ENCODE assay signal across 10 mouse cellular contexts in the genomic region with DNA sequence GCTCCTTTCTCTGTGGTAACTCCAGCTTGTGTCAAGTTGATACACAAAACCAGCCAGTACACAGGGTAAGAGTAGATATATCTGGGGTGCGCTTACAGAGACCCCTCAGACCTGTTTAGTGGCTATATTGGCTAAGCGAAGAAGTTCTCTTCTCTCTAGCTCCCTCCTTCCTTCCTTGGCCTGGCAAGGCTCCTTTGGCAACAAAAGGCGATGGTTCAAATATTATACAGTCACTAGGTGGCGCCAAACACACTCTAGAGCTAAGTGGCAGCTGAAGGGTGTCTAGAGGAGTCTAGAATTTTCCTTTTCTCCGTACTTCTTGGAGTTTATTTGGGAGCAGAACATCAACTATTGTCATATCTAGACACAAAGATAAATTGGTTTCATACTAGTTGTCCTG. TPM values are rescaled to one million over a fixed set of nuclear protein-coding genes. Genes with fewer than 3 reads are reported as not detected.
DNase-seq lines count a peak whose midpoint lies in the region; ATAC-seq lines count a peak whose summit lies in the region.
"Had no signal": no experiment of that assay in that cellular context is flagged by ENCODE, and none has a peak within 500 bp of the region (broad histone marks: within the 10 kb centered on the region; RNA-seq: fewer than 3 reads in every experiment).

No protein-coding gene starts in this region.

- peak; percentile 36 for DNase-seq in gastrocnemius, postnatal 10 days
- no peak for DNase-seq in gastrocnemius, adult 8-10 months (ENCODE audit: low spot score in 2 of 2)
- DNase-seq in thymus, postnatal 0 days (ENCODE audit: low spot score) = peak; percentile 53
- DNase-seq in thymus, adult 18-20 months = no peak
- peak; percentile 64 for DNase-seq in embryo, embryonic 9.5 days (ENCODE audit: extremely low spot score)
- DNase-seq in layer of hippocampus, adult 9-11 months = peak; percentile 25
- peak; percentile 33 for DNase-seq in retina, adult 2 months (ENCODE audit: low read depth, low spot score)

- ATAC-seq in erythroblast, adult 5-6 weeks (replicated peaks; ENCODE audit: low FRiP score, poor library complexity, severe bottlenecking) = no peak

RNA-seq across cellular contexts. Expression of gene Ces1a, which starts 37.7 kb away (rescaled TPM):
- not detected for total RNA-seq in gastrocnemius, postnatal 10 days (2021)
- total RNA-seq in gastrocnemius, adult 8-10 months (2022) = not detected
- 0.25 and 0.26 TPM in 2 replicates for polyA plus RNA-seq in thymus, postnatal 0 days (2015; fragmentation: Nextera tagmentation; extraction: Ambion mirVana)
- not detected in 2 replicates for total RNA-seq in erythroblast, adult 5-6 weeks (2015; ENCODE audit: low replicate concordance)
- total RNA-seq in erythroblast, adult 5-6 weeks (2017; ENCODE audit: low replicate concordance) = not detected in 2 replicates
- total RNA-seq: layer of hippocampus, postnatal 25 days had no signal

RNA-seq across cellular contexts. Expression of gene Slc6a2, which starts 50.4 kb away (rescaled TPM):
- under 1 TPM; 0.47 to 0.70 TPM for total RNA-seq in gastrocnemius, postnatal 10 days (2021)
- total RNA-seq in gastrocnemius, adult 8-10 months (2022) = under 1 TPM; 0.29 to 0.54 (median 0.30) TPM
- 0.06 and 0.27 TPM in 2 replicates for polyA plus RNA-seq in thymus, postnatal 0 days (2015; fragmentation: Nextera tagmentation; extraction: Ambion mirVana)
- not detected in 2 replicates for total RNA-seq in erythroblast, adult 5-6 weeks (2015; ENCODE audit: low replicate concordance)
- not detected in 2 replicates for total RNA-seq in erythroblast, adult 5-6 weeks (2017; ENCODE audit: low replicate concordance)
- polyA plus RNA-seq: small intestine, adult 2 months had no signal

Comparison
In these comparisons a context has a peak if more than half of its experiments do, and no peak if none do; other contexts are left out.
1. DNase-seq: peak in gastrocnemius, postnatal 10 days (single experiment), thymus, postnatal 0 days (single experiment), embryo, embryonic 9.5 days (single experiment), layer of hippocampus, adult 9-11 months (single experiment) and retina, adult 2 months (single experiment); none in gastrocnemius, adult 8-10 months (0 of 2) and thymus, adult 18-20 months (0 of 2).